Mouse (Mus musculus) olfactory bulb, adult 2 months (tissue): ENCODE results near the gene Gm3095. TPM values are rescaled to one million over a fixed set of nuclear protein-coding genes. Genes with fewer than 3 reads are reported as not detected.
"Not testable (repeated sequence)": the region's sequence is repeated elsewhere in the genome, so short reads cannot be mapped to it uniquely, and the experiment has no call there.

Source experiments
- H3K27ac ChIP-seq: fragments of 200-500 bp; 2 replicates; pipeline ENCODE4 v1.5.1; 2012; ENCODE audit warnings: low read depth, low read length; ENCODE audit not compliant: insufficient read depth
- H3K4me1 ChIP-seq: fragments of 200-500 bp; 2 replicates; pipeline ENCODE4 v1.6.1; 2012; ENCODE audit warnings: low read length; ENCODE audit not compliant: control insufficient read depth, insufficient read depth
- H3K4me3 ChIP-seq: fragments of 200-500 bp; 2 replicates; pipeline ENCODE4 v1.5.1; 2012; ENCODE audit warnings: mild to moderate bottlenecking, low read depth, low read length, moderate library complexity; ENCODE audit not compliant: insufficient read depth
- WGBS: fragments of 180-500 bp; shearing (Covaris S2); methylation state at CpG from one replicate; pipeline ENCODE4 v1.1.7; 2018; 5-methylcytosine and 5-hydroxymethylcytosine counted together
- polyA plus RNA-seq: library from polyadenylated mRNA; stranded (reverse); fragments of >200 nt; gene quantifications from 2 replicates; pipeline ENCODE4 v1.2.4, GENCODE M21; 2012; ENCODE audit warnings: low replicate concordance; ENCODE audit not compliant: missing spikeins, insufficient read depth, insufficient read length

The Gm3095 gene
- not detected in 2 replicates for polyA plus RNA-seq

GRCm38 (mm10) chr14:3963247-3963646 is at the start of gene Gm3095:
Gene Gm3095 (plus strand): TSS chr14:3963547.
- not testable (repeated sequence) for H3K27ac ChIP-seq, H3K4me3 ChIP-seq, H3K4me1 ChIP-seq
- whole genome bisulfite sequencing: no CpG with 5 or more reads among the region's 2 CpGs

GRCm38 (mm10) chr14:3931456-3931855 is 31.9 kb upstream of the Gm3095 start, which contains the start of gene Gm3029:
Gene Gm3029 (plus strand): TSS chr14:3931756.
- H3K4me3 ChIP-seq, H3K27ac ChIP-seq, H3K4me1 ChIP-seq: not testable (repeated sequence)
- WGBS: 83% methylated on average over 1 of the region's 2 CpGs

- H3K4me3 ChIP-seq, H3K27ac ChIP-seq, H3K4me1 ChIP-seq: not testable (repeated sequence)
- WGBS: 100% methylated on average over 2 of the region's 3 CpGs
Observed at GRCm38 (mm10) chr14:3998094-3998493, 34.7 kb downstream of the Gm3095 start, which contains the start of gene Gm3099. Gene Gm3099 (plus strand): TSS chr14:3998394.

Other genes with a start within 250 kb of the Gm3095 start
- gene Gm3002, start 153.5 kb upstream of the Gm3095 start, polyA plus RNA-seq: not detected in 2 replicates
- not detected in 2 replicates for gene Gm3033, start 117.3 kb upstream of the Gm3095 start, polyA plus RNA-seq
- gene Gm2916, start 79.4 kb upstream of the Gm3095 start, polyA plus RNA-seq: not detected in 2 replicates
- gene Gm3029, start 31.8 kb upstream of the Gm3095 start, polyA plus RNA-seq: not detected in 2 replicates
- gene Gm3099, start 34.8 kb downstream of the Gm3095 start, polyA plus RNA-seq: not detected in 2 replicates
- gene Gm5796, start 60.4 kb downstream of the Gm3095 start, polyA plus RNA-seq: not detected in 2 replicates
- gene Gm3115, start 120.6 kb downstream of the Gm3095 start, polyA plus RNA-seq: not detected in 2 replicates
- not detected in 2 replicates for gene Gm8108, start 147.0 kb downstream of the Gm3095 start, polyA plus RNA-seq
- gene Gm3127, start 201.5 kb downstream of the Gm3095 start, polyA plus RNA-seq: not detected in 2 replicates
- not detected in 2 replicates for gene Gm2974, start 219.0 kb downstream of the Gm3095 start, polyA plus RNA-seq